Comparison of ENCODE assay signal across 15 mouse cellular contexts in the genomic region with DNA sequence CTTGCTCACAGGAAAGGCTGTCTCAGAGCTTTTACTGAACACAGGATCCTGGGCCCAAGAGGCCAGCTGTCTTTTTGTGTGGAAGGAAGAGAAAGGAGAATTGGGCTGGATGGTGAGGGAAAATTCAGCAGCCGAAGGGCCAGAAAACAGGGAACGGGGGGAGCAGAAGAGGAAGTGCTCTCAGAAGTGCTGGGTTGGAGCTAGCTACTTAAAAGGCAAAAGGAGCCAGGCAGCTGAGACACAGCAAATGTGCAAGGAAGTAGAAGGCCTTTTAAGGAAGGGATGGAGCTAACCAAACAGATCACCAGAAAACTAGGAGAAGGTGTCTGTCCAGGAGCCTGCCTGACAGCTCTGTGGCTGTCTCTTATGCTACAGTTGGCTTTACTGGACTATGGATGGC.
A peak's percentile ranks its signal among the peaks of the same experiment; 100 is the strongest.
DNase-seq lines count a peak whose midpoint lies in the region; ATAC-seq and TF ChIP-seq lines count a peak whose summit lies in the region.
"Had no signal": no experiment of that assay in that cellular context is flagged by ENCODE, and none has a peak within 500 bp of the region (broad histone marks: within the 10 kb centered on the region; RNA-seq: fewer than 3 reads in every experiment).

No protein-coding gene starts in this region.

- H3K4me1 ChIP-seq in forebrain, embryonic 15.5 days, result peaks cover 60% of the 10 kb centered on the region
- peaks cover 40% of the 10 kb centered on the region for H3K4me1 ChIP-seq in forebrain, embryonic 16.5 days (replicated peaks; ENCODE audit: control insufficient read depth, insufficient read depth, low read length)
- peaks cover 9% of the 10 kb centered on the region for H3K4me1 ChIP-seq in embryonic facial prominence, embryonic 11.5 days (ENCODE audit: control insufficient read depth, insufficient read depth, low read length)
- H3K4me1 ChIP-seq in stomach, embryonic 15.5 days, result peaks cover 27% of the 10 kb centered on the region
- H3K4me1 ChIP-seq: liver, embryonic 12.5 days had no signal

- no peak for ATAC-seq in forebrain, embryonic 15.5 days (replicated peaks)
- ATAC-seq in forebrain, embryonic 16.5 days, result no peak
- no peak for ATAC-seq in embryonic facial prominence, embryonic 11.5 days (replicated peaks; ENCODE audit: insufficient number of reproducible peaks, low FRiP score, low TSS enrichment, low read depth)
- ATAC-seq in stomach, embryonic 15.5 days (ENCODE audit: insufficient read depth, low FRiP score, low read depth), result no peak
- ATAC-seq: liver, embryonic 12.5 days; midbrain, embryonic 16.5 days had no signal

- WGBS in forebrain, embryonic 15.5 days, result 78% methylated on average over 2 of the region's 2 CpGs
- 67% methylated on average over 2 of the region's 2 CpGs for WGBS in forebrain, embryonic 16.5 days
- 52% methylated on average over 2 of the region's 2 CpGs for WGBS in embryonic facial prominence, embryonic 11.5 days
- 34% methylated on average over 2 of the region's 2 CpGs for WGBS in stomach, embryonic 15.5 days

- no peaks in the 10 kb centered on the region for H3K36me3 ChIP-seq in forebrain, embryonic 15.5 days
- H3K36me3 ChIP-seq in forebrain, embryonic 16.5 days (ENCODE audit: control insufficient read depth, insufficient read depth), result no peaks in the 10 kb centered on the region
- H3K36me3 ChIP-seq in embryonic facial prominence, embryonic 11.5 days (replicated peaks; ENCODE audit: control insufficient read depth, insufficient read depth, low read depth, low read length), result no peaks in the 10 kb centered on the region
- no peaks in the 10 kb centered on the region for H3K36me3 ChIP-seq in stomach, embryonic 15.5 days
- H3K36me3 ChIP-seq: liver, embryonic 12.5 days; neural tube, embryonic 13.5 days had no signal

- no peaks in the 10 kb centered on the region for H3K9me3 ChIP-seq in forebrain, embryonic 15.5 days
- no peaks in the 10 kb centered on the region for H3K9me3 ChIP-seq in forebrain, embryonic 16.5 days (ENCODE audit: control insufficient read depth, low read length)
- no peaks in the 10 kb centered on the region for H3K9me3 ChIP-seq in embryonic facial prominence, embryonic 11.5 days (replicated peaks; ENCODE audit: control insufficient read depth, low read length)
- no peaks in the 10 kb centered on the region for H3K9me3 ChIP-seq in stomach, embryonic 15.5 days
- H3K9me3 ChIP-seq: liver, embryonic 12.5 days; neural tube, embryonic 13.5 days had no signal

- no peak for TF ChIP-seq CTCF in layer of hippocampus, adult 2 months (conservative IDR thresholded peaks at IDR 0.05)

- no peaks in the 10 kb centered on the region for H3K27me3 ChIP-seq in forebrain, embryonic 15.5 days
- no peaks in the 10 kb centered on the region for H3K27me3 ChIP-seq in forebrain, embryonic 16.5 days (replicated peaks; ENCODE audit: control insufficient read depth, insufficient read depth, low read length)
- H3K27me3 ChIP-seq in embryonic facial prominence, embryonic 11.5 days (ENCODE audit: control insufficient read depth, insufficient read depth, low read length), result no peaks in the 10 kb centered on the region
- H3K27me3 ChIP-seq in stomach, embryonic 15.5 days (replicated peaks), result no peaks in the 10 kb centered on the region
- H3K27me3 ChIP-seq: liver, embryonic 12.5 days; neural tube, embryonic 13.5 days had no signal

- H3K9ac ChIP-seq in forebrain, embryonic 15.5 days (replicated peaks), result no peak overlapping the region
- no peak overlapping the region for H3K9ac ChIP-seq in forebrain, embryonic 16.5 days (replicated peaks; ENCODE audit: low read depth, low read length)
- H3K9ac ChIP-seq in embryonic facial prominence, embryonic 11.5 days (replicated peaks; ENCODE audit: low read length), result no peak overlapping the region
- H3K9ac ChIP-seq in stomach, embryonic 15.5 days, result no peak overlapping the region
- H3K9ac ChIP-seq: liver, embryonic 12.5 days; neural tube, embryonic 13.5 days had no signal

- H3K27ac ChIP-seq in forebrain, embryonic 15.5 days (replicated peaks), result 0 out of 2 replicates have a peak overlapping the region, but pooled peaks have one; percentile 1
- H3K27ac ChIP-seq in forebrain, embryonic 16.5 days (ENCODE audit: low read length), result no peak overlapping the region
- peak overlapping the region; percentile 43; the same call in 1 of the 2 replicates for H3K27ac ChIP-seq in layer of hippocampus, adult 2 months
- H3K27ac ChIP-seq in embryonic facial prominence, embryonic 11.5 days (replicated peaks; ENCODE audit: low read depth, low read length), result 0 out of 2 replicates have a peak overlapping the region, but pooled peaks have one; percentile 35
- H3K27ac ChIP-seq in stomach, embryonic 15.5 days, result peak overlapping the region; percentile 71
- H3K27ac ChIP-seq: liver, embryonic 12.5 days; neural tube, embryonic 13.5 days had no signal

- H3K4me3 ChIP-seq in forebrain, embryonic 15.5 days, result no peak overlapping the region
- H3K4me3 ChIP-seq in forebrain, embryonic 16.5 days (replicated peaks; ENCODE audit: low read length), result no peak overlapping the region
- H3K4me3 ChIP-seq in layer of hippocampus, adult 2 months, result no peak overlapping the region
- no peak overlapping the region for H3K4me3 ChIP-seq in embryonic facial prominence, embryonic 11.5 days (ENCODE audit: low read depth, low read length)
- H3K4me3 ChIP-seq in stomach, embryonic 15.5 days (replicated peaks), result no peak overlapping the region
- H3K4me3 ChIP-seq: liver, embryonic 12.5 days; neural tube, embryonic 13.5 days had no signal

- DNase-seq in layer of hippocampus, adult 2 months (ENCODE audit: low spot score in 2 of 2), result no peak
- no peak for DNase-seq in layer of hippocampus, adult 9-11 months
- no peak for DNase-seq in embryonic facial prominence, embryonic 11.5 days (ENCODE audit: low spot score)
- DNase-seq in right cerebral cortex, postnatal 36 days (ENCODE audit: low spot score in 2 of 2), result no peak
- no peak for DNase-seq in cerebellum, adult 18-20 months
- DNase-seq: adrenal gland, postnatal 25 days; cerebellum, adult 11-12 months; gastrocnemius, postnatal 25 days; lung, postnatal 10 days had no signal

- no peak overlapping the region for H3K4me2 ChIP-seq in forebrain, embryonic 15.5 days (replicated peaks)
- H3K4me2 ChIP-seq in forebrain, embryonic 16.5 days (ENCODE audit: low read length), result no peak overlapping the region
- H3K4me2 ChIP-seq in embryonic facial prominence, embryonic 11.5 days (ENCODE audit: low read depth, low read length), result no peak overlapping the region
- H3K4me2 ChIP-seq in stomach, embryonic 15.5 days, result no peak overlapping the region
- H3K4me2 ChIP-seq: liver, embryonic 12.5 days; neural tube, embryonic 13.5 days had no signal
